Mouse (Mus musculus): ENCODE measurements around the gene Dennd6b. TPM values are rescaled to one million over a fixed set of nuclear protein-coding genes. Genes with fewer than 3 reads are reported as not detected.

Dennd6b gene
- 12.2 and 12.5 TPM in 2 replicates for polyA plus RNA-seq (2015; fragmentation: Nextera tagmentation; extraction: Ambion mirVana)

GRCm38 (mm10) chr15:89196313-89196706, at the start of gene Dennd6b:
TSS of gene Dennd6b (minus strand) at chr15:89196496.
- ATAC-seq (ENCODE audit: low read depth), result peak; percentile 99
- Histone ChIP-seq H3K9me3 (ENCODE audit: control insufficient read depth, low read length) (no peaks in the 10 kb centered on the region), H3K27me3 (ENCODE audit: control insufficient read depth, insufficient read depth, low read depth, low read length) (no peaks in the 10 kb centered on the region), H3K4me2 (ENCODE audit: low read depth, low read length) (peak within 1 kb of the TSS; percentile 92), H3K4me3 (ENCODE audit: low read length) (peak within 1 kb of the TSS; percentile 100), H3K27ac (ENCODE audit: low read length) (peak within 1 kb of the TSS; percentile 99), H3K36me3 (ENCODE audit: control insufficient read depth, insufficient read depth, low read length) (no peaks in the 10 kb centered on the region), H3K9ac (ENCODE audit: low read length) (peak within 1 kb of the TSS; percentile 100), H3K4me1 (replicated peaks; ENCODE audit: control insufficient read depth, insufficient read depth, low read length) (peaks cover 13% of the 10 kb centered on the region)
- WGBS, result under 1% methylated on average over 38 of the region's 38 CpGs

GRCm38 (mm10) chr15:89241025-89241424, 44.7 kb upstream of the Dennd6b start:
- WGBS, result 59% methylated on average over 2 of the region's 2 CpGs
- H3K9ac ChIP-seq (ENCODE audit: low read length), result no peak overlapping the region
- no peak overlapping the region for H3K4me2 ChIP-seq (ENCODE audit: low read depth, low read length)
- no peak overlapping the region for H3K4me3 ChIP-seq (ENCODE audit: low read length)
- no peak overlapping the region for H3K27ac ChIP-seq (ENCODE audit: low read length)
- H3K4me1 ChIP-seq (replicated peaks; ENCODE audit: control insufficient read depth, insufficient read depth, low read length), result no peaks in the 10 kb centered on the region
- H3K9me3 ChIP-seq (ENCODE audit: control insufficient read depth, low read length), result no peaks in the 10 kb centered on the region
- no peak for ATAC-seq (ENCODE audit: low read depth)
- H3K27me3 ChIP-seq (ENCODE audit: control insufficient read depth, insufficient read depth, low read depth, low read length), result no peaks in the 10 kb centered on the region
- H3K36me3 ChIP-seq (ENCODE audit: control insufficient read depth, insufficient read depth, low read length), result peaks cover 12% of the 10 kb centered on the region

GRCm38 (mm10) chr15:89239751-89240392, 43.6 kb upstream of the Dennd6b start:
- H3K4me1 ChIP-seq (replicated peaks; ENCODE audit: control insufficient read depth, insufficient read depth, low read length), result no peaks in the 10 kb centered on the region
- H3K4me2 ChIP-seq (ENCODE audit: low read depth, low read length), result no peak overlapping the region
- no peak overlapping the region for H3K27ac ChIP-seq (ENCODE audit: low read length)
- no peak overlapping the region for H3K4me3 ChIP-seq (ENCODE audit: low read length)
- ATAC-seq (ENCODE audit: low read depth), result no peak
- peaks cover 12% of the 10 kb centered on the region for H3K36me3 ChIP-seq (ENCODE audit: control insufficient read depth, insufficient read depth, low read length)
- WGBS, result 47% methylated on average over 3 of the region's 3 CpGs
- H3K9me3 ChIP-seq (ENCODE audit: control insufficient read depth, low read length), result no peaks in the 10 kb centered on the region
- no peak overlapping the region for H3K9ac ChIP-seq (ENCODE audit: low read length)
- no peaks in the 10 kb centered on the region for H3K27me3 ChIP-seq (ENCODE audit: control insufficient read depth, insufficient read depth, low read depth, low read length)

- Histone ChIP-seq H3K27ac (ENCODE audit: low read length) (no peak overlapping the region), H3K4me3 (ENCODE audit: low read length) (no peak overlapping the region), H3K4me2 (ENCODE audit: low read depth, low read length) (no peak overlapping the region), H3K4me1 (replicated peaks; ENCODE audit: control insufficient read depth, insufficient read depth, low read length) (no peaks in the 10 kb centered on the region), H3K36me3 (ENCODE audit: control insufficient read depth, insufficient read depth, low read length) (peaks cover 3% of the 10 kb centered on the region), H3K9ac (ENCODE audit: low read length) (no peak overlapping the region), H3K27me3 (ENCODE audit: control insufficient read depth, insufficient read depth, low read depth, low read length) (no peaks in the 10 kb centered on the region), H3K9me3 (ENCODE audit: control insufficient read depth, low read length) (no peaks in the 10 kb centered on the region)
- WGBS, result 82% methylated on average over 4 of the region's 4 CpGs
- no peak for ATAC-seq (ENCODE audit: low read depth)
These were observed 37.8 kb upstream of the Dennd6b start for GRCm38 (mm10) chr15:89234052-89234451.

GRCm38 (mm10) chr15:89233586-89233985, 37.3 kb upstream of the Dennd6b start:
- H3K9me3 ChIP-seq (ENCODE audit: control insufficient read depth, low read length), result no peaks in the 10 kb centered on the region
- no peak overlapping the region for H3K27ac ChIP-seq (ENCODE audit: low read length)
- no peak for ATAC-seq (ENCODE audit: low read depth)
- H3K27me3 ChIP-seq (ENCODE audit: control insufficient read depth, insufficient read depth, low read depth, low read length), result no peaks in the 10 kb centered on the region
- H3K4me1 ChIP-seq (replicated peaks; ENCODE audit: control insufficient read depth, insufficient read depth, low read length), result no peaks in the 10 kb centered on the region
- 42% methylated on average over 2 of the region's 2 CpGs for WGBS
- no peak overlapping the region for H3K9ac ChIP-seq (ENCODE audit: low read length)
- H3K36me3 ChIP-seq (ENCODE audit: control insufficient read depth, insufficient read depth, low read length), result peaks cover 3% of the 10 kb centered on the region
- no peak overlapping the region for H3K4me3 ChIP-seq (ENCODE audit: low read length)
- no peak overlapping the region for H3K4me2 ChIP-seq (ENCODE audit: low read depth, low read length)

GRCm38 (mm10) chr15:89215611-89216233, 19.4 kb upstream of the Dennd6b start:
- Histone ChIP-seq H3K4me2 (ENCODE audit: low read depth, low read length) (no peak overlapping the region), H3K27me3 (ENCODE audit: control insufficient read depth, insufficient read depth, low read depth, low read length) (no peaks in the 10 kb centered on the region), H3K4me3 (ENCODE audit: low read length) (no peak overlapping the region), H3K9ac (ENCODE audit: low read length) (no peak overlapping the region), H3K27ac (ENCODE audit: low read length) (no peak overlapping the region), H3K9me3 (ENCODE audit: control insufficient read depth, low read length) (peaks cover 3% of the 10 kb centered on the region), H3K36me3 (ENCODE audit: control insufficient read depth, insufficient read depth, low read length) (peaks cover 5% of the 10 kb centered on the region), H3K4me1 (replicated peaks; ENCODE audit: control insufficient read depth, insufficient read depth, low read length) (peaks cover 6% of the 10 kb centered on the region; the same call in 1 of the 2 replicates)
- no peak for ATAC-seq (ENCODE audit: low read depth)
- WGBS, result 85% methylated on average over 2 of the region's 2 CpGs

- Histone ChIP-seq H3K4me3 (ENCODE audit: low read length) (no peak overlapping the region), H3K4me1 (replicated peaks; ENCODE audit: control insufficient read depth, insufficient read depth, low read length) (peaks cover 6% of the 10 kb centered on the region; the same call in 1 of the 2 replicates), H3K27ac (ENCODE audit: low read length) (no peak overlapping the region), H3K9ac (ENCODE audit: low read length) (no peak overlapping the region), H3K27me3 (ENCODE audit: control insufficient read depth, insufficient read depth, low read depth, low read length) (no peaks in the 10 kb centered on the region), H3K9me3 (ENCODE audit: control insufficient read depth, low read length) (peaks cover 3% of the 10 kb centered on the region), H3K36me3 (ENCODE audit: control insufficient read depth, insufficient read depth, low read length) (peaks cover 5% of the 10 kb centered on the region), H3K4me2 (ENCODE audit: low read depth, low read length) (no peak overlapping the region)
- ATAC-seq (ENCODE audit: low read depth), result no peak
- WGBS, result 91% methylated on average over 3 of the region's 3 CpGs
These were observed 18.7 kb upstream of the Dennd6b start for GRCm38 (mm10) chr15:89214953-89215352.

GRCm38 (mm10) chr15:89213517-89213916, 17.2 kb upstream of the Dennd6b start:
- H3K27me3 ChIP-seq (ENCODE audit: control insufficient read depth, insufficient read depth, low read depth, low read length), result no peaks in the 10 kb centered on the region
- H3K9me3 ChIP-seq (ENCODE audit: control insufficient read depth, low read length), result peaks cover 3% of the 10 kb centered on the region
- peaks cover 6% of the 10 kb centered on the region; the same call in 1 of the 2 replicates for H3K4me1 ChIP-seq (replicated peaks; ENCODE audit: control insufficient read depth, insufficient read depth, low read length)
- H3K9ac ChIP-seq (ENCODE audit: low read length), result no peak overlapping the region
- peaks cover 5% of the 10 kb centered on the region for H3K36me3 ChIP-seq (ENCODE audit: control insufficient read depth, insufficient read depth, low read length)
- no peak for ATAC-seq (ENCODE audit: low read depth)
- H3K4me3 ChIP-seq (ENCODE audit: low read length), result no peak overlapping the region
- 85% methylated on average over 3 of the region's 3 CpGs for WGBS
- no peak overlapping the region for H3K27ac ChIP-seq (ENCODE audit: low read length)
- no peak overlapping the region for H3K4me2 ChIP-seq (ENCODE audit: low read depth, low read length)

- 60% methylated on average over 6 of the region's 6 CpGs for WGBS
These were observed 16.2 kb upstream of the Dennd6b start for GRCm38 (mm10) chr15:89212495-89212894.

More at GRCm38 (mm10) chr15:89212495-89212894, 16.2 kb upstream of the Dennd6b start:
- no peak for ATAC-seq (ENCODE audit: low read depth)
- no peaks in the 10 kb centered on the region for H3K27me3 ChIP-seq (ENCODE audit: control insufficient read depth, insufficient read depth, low read depth, low read length)
- peaks cover 3% of the 10 kb centered on the region for H3K9me3 ChIP-seq (ENCODE audit: control insufficient read depth, low read length)
- H3K9ac ChIP-seq (ENCODE audit: low read length), result peak overlapping the region; percentile 99
- H3K4me3 ChIP-seq (ENCODE audit: low read length), result peak overlapping the region; percentile 99
- peak overlapping the region; percentile 69 for H3K4me2 ChIP-seq (ENCODE audit: low read depth, low read length)
- H3K27ac ChIP-seq (ENCODE audit: low read length), result no peak overlapping the region
- H3K4me1 ChIP-seq (replicated peaks; ENCODE audit: control insufficient read depth, insufficient read depth, low read length), result peaks cover 6% of the 10 kb centered on the region; the same call in 1 of the 2 replicates
- H3K36me3 ChIP-seq (ENCODE audit: control insufficient read depth, insufficient read depth, low read length), result peaks cover 5% of the 10 kb centered on the region
